ENCODE assay signal across 8 mouse cellular contexts in the genomic region with DNA sequence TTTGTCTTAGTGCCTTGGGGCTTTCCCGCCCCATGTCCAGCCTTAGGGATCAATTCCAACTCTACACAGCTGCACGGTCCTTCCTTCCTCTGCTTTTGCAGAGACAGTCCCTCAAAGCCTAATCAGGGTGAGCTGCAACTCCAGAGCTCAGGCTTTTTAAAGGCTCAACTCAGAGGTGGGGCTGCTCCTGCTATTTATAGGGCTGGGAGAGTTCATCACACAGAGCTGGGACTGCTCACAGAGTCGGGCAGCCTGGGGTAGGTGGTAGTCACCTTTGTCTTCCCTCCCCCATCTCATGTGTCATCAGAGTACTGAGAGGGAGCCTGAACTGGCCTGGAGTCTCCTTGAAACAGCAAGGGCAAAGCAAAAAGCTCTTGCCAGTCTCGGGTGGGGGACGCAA. TPM values are rescaled to one million over a fixed set of nuclear protein-coding genes. Genes with fewer than 3 reads are reported as not detected.
DNase-seq lines count a peak whose midpoint lies in the region; ATAC-seq lines count a peak whose summit lies in the region.

No protein-coding gene starts in this region.

- DNase-seq in adrenal gland, postnatal 14 days: peak; percentile 50
- DNase-seq in adrenal gland, adult 18-20 months (ENCODE audit: low spot score in 2 of 2): no peak
- DNase-seq in midbrain, embryonic 11.5 days (ENCODE audit: low spot score, missing footprints): no peak
- DNase-seq in urinary bladder, postnatal 36 days (ENCODE audit: low spot score in 2 of 2): no peak
- no peak for DNase-seq in layer of hippocampus, adult 11-12 months (ENCODE audit: low spot score)

- peaks cover 32% of the 10 kb centered on the region; the same call in 1 of the 2 replicates for H3K4me1 ChIP-seq in midbrain, embryonic 13.5 days (replicated peaks)
- no peaks in the 10 kb centered on the region; the same call in 1 of the 2 replicates for H3K4me1 ChIP-seq in midbrain, embryonic 11.5 days (ENCODE audit: control insufficient read depth, insufficient read depth, low read length)
- H3K4me1 ChIP-seq in hindbrain, embryonic 15.5 days (replicated peaks): peaks cover 45% of the 10 kb centered on the region
- peaks cover 34% of the 10 kb centered on the region for H3K4me1 ChIP-seq in stomach, embryonic 16.5 days (ENCODE audit: control insufficient read depth, insufficient read depth, low read length)

- H3K27ac ChIP-seq in midbrain, embryonic 13.5 days: peak overlapping the region; percentile 21; the same call in 1 of the 2 replicates
- H3K27ac ChIP-seq in midbrain, embryonic 11.5 days (ENCODE audit: low read depth, low read length): no peak overlapping the region
- peak overlapping the region; percentile 56 for H3K27ac ChIP-seq in hindbrain, embryonic 15.5 days (replicated peaks)
- peak overlapping the region; percentile 84 for H3K27ac ChIP-seq in stomach, embryonic 16.5 days (ENCODE audit: low read length)

- no peak overlapping the region for H3K4me2 ChIP-seq in midbrain, embryonic 13.5 days (replicated peaks)
- no peak overlapping the region for H3K4me2 ChIP-seq in midbrain, embryonic 11.5 days
- H3K4me2 ChIP-seq in hindbrain, embryonic 15.5 days: no peak overlapping the region
- H3K4me2 ChIP-seq in stomach, embryonic 16.5 days (ENCODE audit: low read depth, low read length): no peak overlapping the region

- WGBS in midbrain, embryonic 13.5 days: 67% methylated on average over 5 of the region's 5 CpGs
- WGBS in midbrain, embryonic 11.5 days: 70% methylated on average over 5 of the region's 5 CpGs
- 62% methylated on average over 5 of the region's 5 CpGs for WGBS in hindbrain, embryonic 15.5 days
- 50% methylated on average over 5 of the region's 5 CpGs for WGBS in stomach, embryonic 16.5 days

- no peak overlapping the region for H3K4me3 ChIP-seq in midbrain, embryonic 13.5 days (replicated peaks)
- H3K4me3 ChIP-seq in midbrain, embryonic 11.5 days (ENCODE audit: low read depth, low read length): no peak overlapping the region
- H3K4me3 ChIP-seq in hindbrain, embryonic 15.5 days: no peak overlapping the region
- no peak overlapping the region for H3K4me3 ChIP-seq in stomach, embryonic 16.5 days (replicated peaks; ENCODE audit: low read length)

- H3K36me3 ChIP-seq in midbrain, embryonic 13.5 days: peaks cover 59% of the 10 kb centered on the region
- peaks cover 13% of the 10 kb centered on the region; the same call in 1 of the 2 replicates for H3K36me3 ChIP-seq in midbrain, embryonic 11.5 days (ENCODE audit: control insufficient read depth, insufficient read depth, low read length)
- peaks cover 19% of the 10 kb centered on the region; the same call in 1 of the 2 replicates for H3K36me3 ChIP-seq in hindbrain, embryonic 15.5 days
- H3K36me3 ChIP-seq in stomach, embryonic 16.5 days (ENCODE audit: control insufficient read depth, insufficient read depth, low read length): no peaks in the 10 kb centered on the region

- no peak for ATAC-seq in midbrain, embryonic 13.5 days
- no peak for ATAC-seq in midbrain, embryonic 11.5 days (ENCODE audit: low FRiP score)
- ATAC-seq in hindbrain, embryonic 15.5 days (ENCODE audit: low FRiP score, low read depth): no peak
- no peak; the same call in 1 of the 2 replicates for ATAC-seq in stomach, embryonic 16.5 days (ENCODE audit: insufficient read depth, low FRiP score)

- no peaks in the 10 kb centered on the region for H3K27me3 ChIP-seq in midbrain, embryonic 13.5 days
- no peaks in the 10 kb centered on the region for H3K27me3 ChIP-seq in midbrain, embryonic 11.5 days (ENCODE audit: control insufficient read depth, insufficient read depth, low read length)
- no peaks in the 10 kb centered on the region for H3K27me3 ChIP-seq in hindbrain, embryonic 15.5 days
- H3K27me3 ChIP-seq in stomach, embryonic 16.5 days (ENCODE audit: control insufficient read depth, insufficient read depth, low read length): no peaks in the 10 kb centered on the region

- no peak overlapping the region for H3K9ac ChIP-seq in midbrain, embryonic 13.5 days (replicated peaks)
- H3K9ac ChIP-seq in midbrain, embryonic 11.5 days (ENCODE audit: low read length): no peak overlapping the region
- no peak overlapping the region for H3K9ac ChIP-seq in hindbrain, embryonic 15.5 days
- peak overlapping the region; percentile 9; the same call in 1 of the 2 replicates for H3K9ac ChIP-seq in stomach, embryonic 16.5 days (ENCODE audit: low read length)

- H3K9me3 ChIP-seq in midbrain, embryonic 13.5 days: no peaks in the 10 kb centered on the region
- H3K9me3 ChIP-seq in midbrain, embryonic 11.5 days (ENCODE audit: control insufficient read depth, low read length): no peaks in the 10 kb centered on the region
- H3K9me3 ChIP-seq in hindbrain, embryonic 15.5 days: no peaks in the 10 kb centered on the region
- no peaks in the 10 kb centered on the region for H3K9me3 ChIP-seq in stomach, embryonic 16.5 days (replicated peaks; ENCODE audit: control insufficient read depth, low read length)

RNA-seq across cellular contexts. Expression of gene Pik3c2b, which starts 22.8 kb away (rescaled TPM):
- total RNA-seq in adrenal gland, postnatal 14 days (2021): 8.4 and 11.3 TPM in 2 replicates
- 1 to 10 TPM; 4.6 to 5.6 TPM for total RNA-seq in adrenal gland, adult 18-20 months (2021)
- polyA plus RNA-seq in midbrain, embryonic 13.5 days (2015; fragmentation: Nextera tagmentation; extraction: Ambion mirVana): 14.6 and 17.0 TPM in 2 replicates
- polyA plus RNA-seq in midbrain, embryonic 11.5 days (2014; fragmentation: Nextera tagmentation; extraction: Ambion mirVana): 15.5 and 16.3 TPM in 2 replicates
- polyA plus RNA-seq in hindbrain, embryonic 15.5 days (2015; fragmentation: Nextera tagmentation; extraction: Ambion mirVana): 12.2 and 13.3 TPM in 2 replicates
- polyA plus RNA-seq in stomach, embryonic 16.5 days (2015; fragmentation: Nextera tagmentation; extraction: Ambion mirVana): 8.5 and 9.3 TPM in 2 replicates

RNA-seq across cellular contexts. Expression of gene Mdm4, which starts 37.9 kb away (rescaled TPM):
- 73.7 and 95.4 TPM in 2 replicates for total RNA-seq in adrenal gland, postnatal 14 days (2021)
- 10 to 100 TPM; 65.7 to 68.7 TPM for total RNA-seq in adrenal gland, adult 18-20 months (2021)
- 42.3 and 46.1 TPM in 2 replicates for polyA plus RNA-seq in midbrain, embryonic 13.5 days (2015; fragmentation: Nextera tagmentation; extraction: Ambion mirVana)
- 36.5 TPM in 2 replicates for polyA plus RNA-seq in midbrain, embryonic 11.5 days (2014; fragmentation: Nextera tagmentation; extraction: Ambion mirVana)
- 35.9 and 36.8 TPM in 2 replicates for polyA plus RNA-seq in hindbrain, embryonic 15.5 days (2015; fragmentation: Nextera tagmentation; extraction: Ambion mirVana)
- 32.1 and 33.7 TPM in 2 replicates for polyA plus RNA-seq in stomach, embryonic 16.5 days (2015; fragmentation: Nextera tagmentation; extraction: Ambion mirVana)
